Mouse (Mus musculus): ENCODE results near the gene Rpl36. TPM values are rescaled to one million over a fixed set of nuclear protein-coding genes. Genes with fewer than 3 reads are reported as not detected.

Gene Rpl36
- polyA plus RNA-seq, 1 experiment: 1,005 TPM

GRCm38 (mm10) chr17:56584257-56585130 is 28.7 kb upstream of the Rpl36 start, which contains the start of the genes Safb2 and Safb:
TSS of gene Safb2 (minus strand) at chr17:56584585.
TSS of gene Safb (plus strand) at chr17:56584825.
- peak within 1 kb of the TSS; percentile 83 for H3K4me3 ChIP-seq (ENCODE audit: insufficient read depth, low read length)
- H3K27ac ChIP-seq (ENCODE audit: insufficient read depth, low read length): peak within 1 kb of the TSS; percentile 79
- TF ChIP-seq CTCF (IDR thresholded peaks at IDR 0.05; ENCODE audit: extremely low read depth, insufficient read depth, low read length): no peak
- TF ChIP-seq POLR2A (IDR thresholded peaks at IDR 0.05; ENCODE audit: extremely low read depth, insufficient read depth, low read length): peak; percentile 90
- peaks cover 15% of the 10 kb centered on the region for H3K4me1 ChIP-seq (ENCODE audit: control insufficient read depth, insufficient read depth, low read length)

- peaks cover 15% of the 10 kb centered on the region for H3K4me1 ChIP-seq (ENCODE audit: control insufficient read depth, insufficient read depth, low read length)
- H3K27ac ChIP-seq (ENCODE audit: insufficient read depth, low read length): peak overlapping the region; percentile 79
- no peak for TF ChIP-seq POLR2A (IDR thresholded peaks at IDR 0.05; ENCODE audit: extremely low read depth, insufficient read depth, low read length)
- no peak for TF ChIP-seq CTCF (IDR thresholded peaks at IDR 0.05; ENCODE audit: extremely low read depth, insufficient read depth, low read length)
- peak overlapping the region; percentile 77 for H3K4me3 ChIP-seq (ENCODE audit: insufficient read depth, low read length)
Measured at GRCm38 (mm10) chr17:56585171-56585821, 27.9 kb upstream of the Rpl36 start.

GRCm38 (mm10) chr17:56587773-56588172 is 25.4 kb upstream of the Rpl36 start:
- TF ChIP-seq POLR2A (IDR thresholded peaks at IDR 0.05; ENCODE audit: extremely low read depth, insufficient read depth, low read length) (no peak), CTCF (IDR thresholded peaks at IDR 0.05; ENCODE audit: extremely low read depth, insufficient read depth, low read length) (no peak)
- Histone ChIP-seq H3K4me1 (ENCODE audit: control insufficient read depth, insufficient read depth, low read length) (peaks cover 17% of the 10 kb centered on the region), H3K4me3 (ENCODE audit: insufficient read depth, low read length) (no peak overlapping the region), H3K27ac (ENCODE audit: insufficient read depth, low read length) (no peak overlapping the region)

- Histone ChIP-seq H3K4me1 (ENCODE audit: control insufficient read depth, insufficient read depth, low read length) (peaks cover 18% of the 10 kb centered on the region), H3K27ac (ENCODE audit: insufficient read depth, low read length) (no peak overlapping the region), H3K4me3 (ENCODE audit: insufficient read depth, low read length) (no peak overlapping the region)
- no peak for TF ChIP-seq CTCF (IDR thresholded peaks at IDR 0.05; ENCODE audit: extremely low read depth, insufficient read depth, low read length)
- TF ChIP-seq POLR2A (IDR thresholded peaks at IDR 0.05; ENCODE audit: extremely low read depth, insufficient read depth, low read length): no peak
Measured at GRCm38 (mm10) chr17:56588921-56589320, 24.3 kb upstream of the Rpl36 start.

GRCm38 (mm10) chr17:56592553-56592952 is 20.7 kb upstream of the Rpl36 start:
- H3K4me3 ChIP-seq (ENCODE audit: insufficient read depth, low read length): no peak overlapping the region
- no peak overlapping the region for H3K27ac ChIP-seq (ENCODE audit: insufficient read depth, low read length)
- no peak for TF ChIP-seq POLR2A (IDR thresholded peaks at IDR 0.05; ENCODE audit: extremely low read depth, insufficient read depth, low read length)
- TF ChIP-seq CTCF (IDR thresholded peaks at IDR 0.05; ENCODE audit: extremely low read depth, insufficient read depth, low read length): no peak
- peaks cover 9% of the 10 kb centered on the region for H3K4me1 ChIP-seq (ENCODE audit: control insufficient read depth, insufficient read depth, low read length)

- Histone ChIP-seq H3K27ac (ENCODE audit: insufficient read depth, low read length) (no peak overlapping the region), H3K4me1 (ENCODE audit: control insufficient read depth, insufficient read depth, low read length) (peaks cover 6% of the 10 kb centered on the region), H3K4me3 (ENCODE audit: insufficient read depth, low read length) (no peak overlapping the region)
- TF ChIP-seq CTCF (IDR thresholded peaks at IDR 0.05; ENCODE audit: extremely low read depth, insufficient read depth, low read length) (no peak), POLR2A (IDR thresholded peaks at IDR 0.05; ENCODE audit: extremely low read depth, insufficient read depth, low read length) (no peak)
Measured at GRCm38 (mm10) chr17:56593527-56594271, 19.5 kb upstream of the Rpl36 start.

- Histone ChIP-seq H3K4me1 (ENCODE audit: control insufficient read depth, insufficient read depth, low read length) (no peaks in the 10 kb centered on the region), H3K27ac (ENCODE audit: insufficient read depth, low read length) (no peak overlapping the region), H3K4me3 (ENCODE audit: insufficient read depth, low read length) (no peak overlapping the region)
- TF ChIP-seq POLR2A (IDR thresholded peaks at IDR 0.05; ENCODE audit: extremely low read depth, insufficient read depth, low read length) (no peak), CTCF (IDR thresholded peaks at IDR 0.05; ENCODE audit: extremely low read depth, insufficient read depth, low read length) (no peak)
Measured at GRCm38 (mm10) chr17:56603186-56604069, 9.8 kb upstream of the Rpl36 start.

GRCm38 (mm10) chr17:56604070-56604380 is 9.2 kb upstream of the Rpl36 start:
- Histone ChIP-seq H3K4me3 (ENCODE audit: insufficient read depth, low read length) (no peak overlapping the region), H3K4me1 (ENCODE audit: control insufficient read depth, insufficient read depth, low read length) (peaks cover 2% of the 10 kb centered on the region; the same call in 1 of the 2 replicates), H3K27ac (ENCODE audit: insufficient read depth, low read length) (no peak overlapping the region)
- no peak for TF ChIP-seq CTCF (IDR thresholded peaks at IDR 0.05; ENCODE audit: extremely low read depth, insufficient read depth, low read length)

- Histone ChIP-seq H3K27ac (ENCODE audit: insufficient read depth, low read length) (no peak overlapping the region), H3K4me1 (ENCODE audit: control insufficient read depth, insufficient read depth, low read length) (peaks cover 2% of the 10 kb centered on the region; the same call in 1 of the 2 replicates), H3K4me3 (ENCODE audit: insufficient read depth, low read length) (no peak overlapping the region)
- no peak for TF ChIP-seq POLR2A (IDR thresholded peaks at IDR 0.05; ENCODE audit: extremely low read depth, insufficient read depth, low read length)
- TF ChIP-seq CTCF (IDR thresholded peaks at IDR 0.05; ENCODE audit: extremely low read depth, insufficient read depth, low read length): no peak
Measured at GRCm38 (mm10) chr17:56604422-56604821, 8.8 kb upstream of the Rpl36 start.
